Mouse (Mus musculus) erythroblast, embryonic 14.5 days (primary cell): ENCODE measurements around the gene Gm21887. TPM values are rescaled to one million over a fixed set of nuclear protein-coding genes. Genes with fewer than 3 reads are reported as not detected.
A peak's percentile ranks its signal among the peaks of the same experiment; 100 is the strongest.
"Not testable (repeated sequence)": the region's sequence is repeated elsewhere in the genome, so short reads cannot be mapped to it uniquely, and the experiment has no call there.

Experiments
- H3K27me3 ChIP-seq: 2 replicates; pipeline ENCODE4 v1.6.1; 2012; ENCODE audit warnings: inconsistent platforms; ENCODE audit not compliant: control insufficient read depth
- H3K36me3 ChIP-seq: 2 replicates; pipeline ENCODE4 v1.6.1; 2012; ENCODE audit warnings: mild to moderate bottlenecking, inconsistent platforms; ENCODE audit not compliant: control insufficient read depth
- H3K4me1 ChIP-seq: 2 replicates; pipeline ENCODE4 v1.6.1; 2012; ENCODE audit warnings: inconsistent platforms; ENCODE audit not compliant: control insufficient read depth
- H3K4me3 ChIP-seq: replicated peaks from 2 replicates; pipeline ENCODE3; 2012; ENCODE audit warnings: moderate library complexity, mild to moderate bottlenecking, inconsistent platforms
- H3K9me3 ChIP-seq: 2 replicates; pipeline ENCODE4 v1.6.1; 2012; ENCODE audit warnings: low read length, inconsistent platforms, mixed read lengths; ENCODE audit not compliant: control insufficient read depth
- polyA plus RNA-seq: library from polyadenylated mRNA; stranded (reverse); fragments of >175 nt; gene quantifications from 2 replicates; pipeline ENCODE4 v1.2.3, GENCODE M21; 2012

The Gm21887 gene
- polyA plus RNA-seq, 1 experiment, result 279 TPM

- peaks cover 19% of the 10 kb centered on the region for H3K27me3 ChIP-seq
- not testable (repeated sequence) for H3K4me3 ChIP-seq
- H3K36me3 ChIP-seq, result peaks cover 49% of the 10 kb centered on the region
- peaks cover 13% of the 10 kb centered on the region for H3K4me1 ChIP-seq
- H3K9me3 ChIP-seq, result peaks cover 88% of the 10 kb centered on the region
Measured at GRCm38 (mm10) chrX:169988571-169989218, 20.8 kb upstream of the Gm21887 start.

- Histone ChIP-seq H3K4me1 (peaks cover 15% of the 10 kb centered on the region), H3K9me3 (peaks cover 88% of the 10 kb centered on the region), H3K36me3 (peaks cover 48% of the 10 kb centered on the region), H3K27me3 (peaks cover 24% of the 10 kb centered on the region)
- H3K4me3 ChIP-seq, result not testable (repeated sequence)
Measured at GRCm38 (mm10) chrX:169989219-169989595, 20.3 kb upstream of the Gm21887 start.

- peaks cover 41% of the 10 kb centered on the region for H3K36me3 ChIP-seq
- H3K4me3 ChIP-seq, result not testable (repeated sequence)
- peaks cover 15% of the 10 kb centered on the region for H3K4me1 ChIP-seq
- H3K27me3 ChIP-seq, result peaks cover 29% of the 10 kb centered on the region
- H3K9me3 ChIP-seq, result peaks cover 87% of the 10 kb centered on the region
Measured at GRCm38 (mm10) chrX:169989691-169990631, 19.5 kb upstream of the Gm21887 start.

GRCm38 (mm10) chrX:169991128-169991873 lies 18.2 kb upstream of the Gm21887 start:
- H3K4me1 ChIP-seq, result peaks cover 15% of the 10 kb centered on the region
- peaks cover 37% of the 10 kb centered on the region for H3K27me3 ChIP-seq
- peaks cover 35% of the 10 kb centered on the region for H3K36me3 ChIP-seq
- not testable (repeated sequence) for H3K4me3 ChIP-seq
- H3K9me3 ChIP-seq, result peaks cover 87% of the 10 kb centered on the region

GRCm38 (mm10) chrX:169992086-169992930 lies 17.2 kb upstream of the Gm21887 start:
- peaks cover 34% of the 10 kb centered on the region for H3K36me3 ChIP-seq
- peaks cover 84% of the 10 kb centered on the region for H3K9me3 ChIP-seq
- H3K4me3 ChIP-seq, result not testable (repeated sequence)
- H3K27me3 ChIP-seq, result peaks cover 44% of the 10 kb centered on the region
- peaks cover 18% of the 10 kb centered on the region for H3K4me1 ChIP-seq

- peaks cover 85% of the 10 kb centered on the region for H3K9me3 ChIP-seq
Measured at GRCm38 (mm10) chrX:169992951-169993547, 16.4 kb upstream of the Gm21887 start.

GRCm38 (mm10) chrX:169994011-169994865 lies 15.2 kb upstream of the Gm21887 start:
- Histone ChIP-seq H3K27me3 (peaks cover 44% of the 10 kb centered on the region), H3K36me3 (peaks cover 25% of the 10 kb centered on the region), H3K9me3 (peaks cover 82% of the 10 kb centered on the region), H3K4me1 (peaks cover 23% of the 10 kb centered on the region)
- H3K4me3 ChIP-seq, result not testable (repeated sequence)

More at GRCm38 (mm10) chrX:169992951-169993547, 16.4 kb upstream of the Gm21887 start:
- H3K36me3 ChIP-seq, result peaks cover 34% of the 10 kb centered on the region
- H3K4me1 ChIP-seq, result peaks cover 21% of the 10 kb centered on the region
- H3K27me3 ChIP-seq, result peaks cover 50% of the 10 kb centered on the region
- not testable (repeated sequence) for H3K4me3 ChIP-seq

- Histone ChIP-seq H3K9me3 (peaks cover 77% of the 10 kb centered on the region), H3K27me3 (peaks cover 42% of the 10 kb centered on the region)
- H3K4me3 ChIP-seq, result not testable (repeated sequence)
Measured at GRCm38 (mm10) chrX:169994866-169995711, 14.4 kb upstream of the Gm21887 start.

GRCm38 (mm10) chrX:169995909-169996521 lies 13.4 kb upstream of the Gm21887 start:
- Histone ChIP-seq H3K36me3 (peaks cover 16% of the 10 kb centered on the region), H3K27me3 (peaks cover 42% of the 10 kb centered on the region), H3K4me1 (peaks cover 22% of the 10 kb centered on the region), H3K9me3 (peaks cover 77% of the 10 kb centered on the region)
- not testable (repeated sequence) for H3K4me3 ChIP-seq

More at GRCm38 (mm10) chrX:169994866-169995711, 14.4 kb upstream of the Gm21887 start:
- peaks cover 23% of the 10 kb centered on the region for H3K4me1 ChIP-seq
- H3K36me3 ChIP-seq, result peaks cover 20% of the 10 kb centered on the region

GRCm38 (mm10) chrX:169996926-169997325 lies 12.5 kb upstream of the Gm21887 start:
- Histone ChIP-seq H3K36me3 (peaks cover 14% of the 10 kb centered on the region), H3K4me1 (peaks cover 17% of the 10 kb centered on the region), H3K9me3 (peaks cover 70% of the 10 kb centered on the region), H3K4me3 (peak overlapping the region; percentile 46), H3K27me3 (peaks cover 40% of the 10 kb centered on the region)

- peaks cover 67% of the 10 kb centered on the region for H3K9me3 ChIP-seq
- peaks cover 17% of the 10 kb centered on the region for H3K4me1 ChIP-seq
- peaks cover 14% of the 10 kb centered on the region for H3K36me3 ChIP-seq
- peaks cover 40% of the 10 kb centered on the region for H3K27me3 ChIP-seq
- peak overlapping the region; percentile 46 for H3K4me3 ChIP-seq
Measured at GRCm38 (mm10) chrX:169997456-169997853, 12.0 kb upstream of the Gm21887 start.
